Mouse (Mus musculus) lung, adult 2 months (tissue): ENCODE measurements at regions not wholly inside any gene's neighbourhood (a gene's known extent, or its start where the extent isn't known, plus 50 kb on each side); places are given as distances from the start of the nearest gene placed in this dataset.
"Not testable (repeated sequence)": the region's sequence is repeated elsewhere in the genome, so short reads cannot be mapped to it uniquely, and the experiment has no call there.

Source experiments
- DNase-seq: peaks from one replicate; pipeline ENCODE4 v3.0.0; 2022
- H3K4me1 ChIP-seq: fragments of 200-500 bp; 2 replicates; pipeline ENCODE4 v1.6.1; 2011; ENCODE audit warnings: low read length; ENCODE audit not compliant: control insufficient read depth, insufficient read depth
- H3K4me3 ChIP-seq: fragments of 200-500 bp; replicated peaks from 2 replicates; pipeline ENCODE3; 2011; ENCODE audit warnings: low read depth, mild to moderate bottlenecking, control low read depth, low read length; ENCODE audit errors: extremely low read depth
- CTCF ChIP-seq: fragments of 200-500 bp; IDR thresholded peaks from 2 replicates; pipeline ENCODE4 v1.5.1; 2011; ENCODE audit warnings: mild to moderate bottlenecking, low read length, control low read depth; ENCODE audit not compliant: insufficient read depth
- POLR2A ChIP-seq: fragments of 200-500 bp; IDR thresholded peaks from 2 replicates; pipeline ENCODE4 v1.6.1; 2011; ENCODE audit warnings: low read depth, mild to moderate bottlenecking, control low read depth, low read length, borderline replicate concordance; ENCODE audit errors: extremely low read depth
- WGBS: fragments of 180-500 bp; shearing (Covaris S2); methylation state at CpG from one replicate; pipeline ENCODE4 v1.1.7; 2018; 5-methylcytosine and 5-hydroxymethylcytosine counted together

- 91% methylated on average over 1 of the region's 1 CpGs for WGBS
Observed at GRCm38 (mm10) chr11:40159161-40159560, 535.8 kb downstream of the Mat2b start.

DNA sequence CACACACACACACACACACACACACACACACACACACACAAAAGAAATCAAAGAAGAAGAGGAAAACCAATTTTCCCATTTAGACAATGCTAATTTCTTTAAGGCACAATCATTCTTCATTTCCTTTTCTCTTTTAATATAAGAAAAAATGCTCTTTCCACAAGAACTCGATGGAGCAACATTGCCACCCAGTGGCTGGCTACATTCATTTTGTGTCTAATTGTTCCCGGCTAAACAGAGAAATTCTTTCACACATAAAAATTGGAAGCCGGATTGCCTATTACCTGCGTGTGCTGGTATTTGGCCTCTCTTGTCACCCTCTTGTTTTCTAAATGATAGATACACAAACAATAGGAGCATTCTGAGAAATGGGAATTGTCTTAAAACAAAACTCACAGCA, 545.7 kb downstream of the Mat2b start:
- peak; percentile 2 for DNase-seq
- Histone ChIP-seq H3K4me3 (no peak overlapping the region), H3K4me1 (no peaks in the 10 kb centered on the region)
- WGBS, result 15% methylated on average over 4 of the region's 4 CpGs
- TF ChIP-seq CTCF (no peak), POLR2A (no peak)

More at GRCm38 (mm10) chr11:40159161-40159560, 535.8 kb downstream of the Mat2b start:
- DNase-seq, H3K4me1 ChIP-seq, H3K4me3 ChIP-seq: not testable (repeated sequence)

DNA sequence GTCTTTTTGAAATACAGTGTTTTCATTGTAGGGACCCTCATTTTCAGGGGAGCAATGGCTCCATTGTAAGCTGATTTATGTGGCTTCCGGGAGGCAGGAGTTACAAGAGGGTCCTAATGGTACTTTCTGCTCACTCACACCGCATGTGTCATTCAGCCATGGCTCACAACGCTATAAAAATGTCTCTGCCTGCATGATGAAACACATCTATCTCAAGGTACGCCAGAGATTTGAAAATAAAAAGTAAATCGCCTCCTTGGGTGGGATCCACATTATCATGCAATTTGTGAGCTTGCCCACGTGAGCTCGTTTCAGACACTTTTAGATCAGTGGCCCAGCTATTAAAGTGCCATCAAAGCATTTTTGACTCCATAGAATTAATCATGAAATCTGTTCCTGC, 557.2 kb downstream of the Mat2b start:
- TF ChIP-seq POLR2A (no peak), CTCF (no peak)
- Histone ChIP-seq H3K4me1 (no peaks in the 10 kb centered on the region), H3K4me3 (no peak overlapping the region)
- 70% methylated on average over 7 of the region's 7 CpGs for WGBS
- no peak for DNase-seq

- Histone ChIP-seq H3K4me1 (no peaks in the 10 kb centered on the region), H3K4me3 (no peak overlapping the region)
- TF ChIP-seq POLR2A, result no peak
- no peak for TF ChIP-seq CTCF
- 89% methylated on average over 1 of the region's 1 CpGs for WGBS
- DNase-seq, result no peak
Observed at GRCm38 (mm10) chr11:40102613-40103012, 592.4 kb downstream of the Mat2b start.

DNA sequence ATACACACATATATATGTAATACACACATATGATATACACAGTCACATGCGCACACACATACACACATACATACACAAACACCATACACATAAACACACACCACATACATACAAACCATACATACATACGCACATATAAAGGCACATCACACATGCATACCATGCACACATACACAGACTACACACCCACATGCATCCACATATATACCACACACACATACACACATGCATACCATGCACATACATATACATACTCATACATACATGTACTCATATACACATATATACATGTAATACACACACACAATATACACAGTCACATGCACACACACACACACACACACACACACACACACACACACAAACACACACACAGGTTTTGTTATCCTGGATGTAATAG, 620.7 kb downstream of the Mat2b start:
- Histone ChIP-seq H3K4me1 (no peaks in the 10 kb centered on the region), H3K4me3 (no peak overlapping the region)
- TF ChIP-seq POLR2A (no peak), CTCF (no peak)
- WGBS, result 94% methylated on average over 2 of the region's 2 CpGs
- no peak for DNase-seq

DNA sequence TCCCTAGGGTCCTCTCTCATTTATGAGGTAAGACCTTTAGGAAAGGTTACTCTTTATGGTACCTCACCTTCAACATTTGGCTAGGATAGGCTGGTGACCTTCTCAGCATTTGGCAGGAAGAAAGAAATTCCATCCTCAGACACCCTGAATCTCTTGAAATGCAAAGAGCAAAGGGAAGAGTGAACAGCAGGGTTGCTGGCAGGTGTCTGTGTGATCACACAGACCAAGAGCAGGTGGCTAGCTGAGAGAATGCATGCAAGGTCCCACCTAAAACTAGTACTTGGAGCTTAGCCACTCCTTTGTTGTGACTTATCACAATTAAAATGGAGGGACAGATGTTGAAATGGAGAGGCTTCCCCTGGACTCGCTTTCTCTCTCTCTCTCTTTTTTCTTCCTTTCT, 644.5 kb downstream of the Mat2b start:
- TF ChIP-seq POLR2A (no peak), CTCF (no peak)
- WGBS, result 29% methylated on average over 1 of the region's 1 CpGs

GRCm38 (mm10) chr11:40027511-40027910, 667.5 kb downstream of the Mat2b start:
- Histone ChIP-seq H3K4me3 (no peak overlapping the region), H3K4me1 (no peaks in the 10 kb centered on the region)
- WGBS, result 81% methylated on average over 3 of the region's 3 CpGs
- TF ChIP-seq CTCF, result no peak
- no peak for TF ChIP-seq POLR2A
- no peak for DNase-seq

More for the DNA sequence above, 644.5 kb downstream of the Mat2b start:
- DNase-seq, result no peak
- H3K4me1 ChIP-seq, result no peaks in the 10 kb centered on the region
- H3K4me3 ChIP-seq, result no peak overlapping the region

GRCm38 (mm10) chr11:39999483-39999882, 695.5 kb downstream of the Mat2b start:
- Histone ChIP-seq H3K4me3 (no peak overlapping the region), H3K4me1 (no peaks in the 10 kb centered on the region)
- no peak for DNase-seq
- 21% methylated on average over 2 of the region's 2 CpGs for WGBS
- no peak for TF ChIP-seq CTCF
- no peak for TF ChIP-seq POLR2A

DNA sequence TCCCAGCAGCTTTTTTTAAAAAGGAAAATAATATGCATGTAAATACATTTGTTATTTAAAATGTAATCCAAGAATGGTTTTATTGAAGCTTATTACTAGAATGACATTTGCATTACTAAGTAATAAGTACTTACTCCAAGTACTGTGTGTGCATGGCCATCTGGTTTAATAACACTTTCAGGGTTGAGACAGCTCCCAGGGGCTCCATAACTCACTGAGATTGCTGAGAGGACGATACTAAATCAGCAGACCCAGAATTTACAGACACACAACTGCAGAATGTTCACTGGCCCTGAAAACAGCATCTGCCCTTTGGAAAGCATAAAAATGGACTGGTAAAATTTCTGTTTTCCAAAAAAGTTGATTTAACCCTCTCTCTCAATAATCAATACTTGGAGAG, 696.4 kb downstream of the Mat2b start:
- WGBS, result 46% methylated on average over 1 of the region's 1 CpGs
- no peak overlapping the region for H3K4me3 ChIP-seq
- no peaks in the 10 kb centered on the region for H3K4me1 ChIP-seq
- no peak for TF ChIP-seq POLR2A
- no peak for TF ChIP-seq CTCF
- DNase-seq, result no peak

DNA sequence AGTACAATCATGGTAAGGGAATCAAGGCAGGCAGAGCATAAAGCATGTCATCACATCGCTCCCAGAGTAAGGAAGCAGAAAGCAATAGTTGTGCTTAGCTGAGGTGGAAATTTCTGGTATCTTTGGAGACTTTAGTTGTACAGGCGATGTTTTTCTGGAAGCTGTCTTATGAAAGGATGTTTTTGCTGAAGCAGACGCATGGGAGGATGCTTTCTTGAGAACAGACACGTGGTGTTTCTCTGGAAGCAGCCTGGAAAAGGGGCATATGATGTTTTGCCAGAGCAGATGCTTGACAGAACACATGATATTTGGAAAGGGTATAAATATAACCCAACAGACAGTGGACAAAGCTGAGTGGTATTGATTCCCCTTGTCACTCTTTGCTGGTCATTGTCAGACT, 722.4 kb downstream of the Mat2b start:
- Histone ChIP-seq H3K4me1 (no peaks in the 10 kb centered on the region), H3K4me3 (no peak overlapping the region)
- no peak for TF ChIP-seq POLR2A
- TF ChIP-seq CTCF, result no peak
- WGBS, result 70% methylated on average over 4 of the region's 4 CpGs
- no peak for DNase-seq

- no peaks in the 10 kb centered on the region for H3K4me1 ChIP-seq
- TF ChIP-seq CTCF (no peak), POLR2A (no peak)
- DNase-seq, result no peak
- H3K4me3 ChIP-seq, result no peak overlapping the region
Observed at GRCm38 (mm10) chr11:39963705-39964104, 731.3 kb downstream of the Mat2b start.
